Mouse (Mus musculus): ENCODE data around the gene Dip2c. TPM values are rescaled to one million over a fixed set of nuclear protein-coding genes. Genes with fewer than 3 reads are reported as not detected.

Dip2c gene
- total and polyA plus RNA-seq, 3 experiments, result under 0.01 TPM; not detected in 2

DNA sequence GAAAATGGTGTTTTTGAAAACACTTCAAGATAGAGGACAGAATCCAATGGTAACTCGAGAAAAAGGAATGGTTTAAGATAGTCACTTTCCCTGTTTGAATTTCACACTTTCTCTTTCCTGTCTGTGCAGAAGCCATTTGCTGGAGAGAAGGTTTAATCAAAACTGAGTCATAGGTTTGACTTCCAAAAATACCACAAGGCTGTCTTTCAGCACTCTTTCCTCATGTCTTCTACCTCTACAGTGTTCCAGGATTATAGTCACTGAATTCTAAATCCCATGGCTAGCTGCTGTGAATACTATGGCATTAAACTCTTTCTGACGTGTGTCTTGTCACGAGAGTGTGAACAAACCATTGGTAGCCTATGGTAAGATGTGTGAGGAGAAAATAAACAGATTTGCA lies 173.9 kb downstream of the Dip2c start:
- Histone ChIP-seq H3K27me3 (ENCODE audit: insufficient read depth, low read length) (no peaks in the 10 kb centered on the region), H3K9me3 (replicated peaks) (no peaks in the 10 kb centered on the region), H3K4me1 (ENCODE audit: insufficient read depth, low read depth, low read length) (no peaks in the 10 kb centered on the region), H3K4me3 (ENCODE audit: low read depth, low read length) (no peak overlapping the region), H3K36me3 (replicated peaks) (no peaks in the 10 kb centered on the region)
- DNase-seq (ENCODE audit: low spot score), result no peak
- TF ChIP-seq GATA2 (IDR thresholded peaks at IDR 0.05; ENCODE audit: borderline replicate concordance, low read depth, low read length), result no peak
- TF ChIP-seq CTCF (IDR thresholded peaks at IDR 0.05; ENCODE audit: low read depth, low read length), result no peak
- no peak for TF ChIP-seq POLR2AphosphoS5 (IDR thresholded peaks at IDR 0.05; ENCODE audit: insufficient replicate concordance, low read depth, low read length)
- TF ChIP-seq GATA1 (IDR thresholded peaks at IDR 0.05; ENCODE audit: borderline replicate concordance, low read length), result no peak
- no peak for TF ChIP-seq TAL1 (conservative IDR thresholded peaks at IDR 0.05; ENCODE audit: low read depth, low read length)
- no peak for ATAC-seq (ENCODE audit: extremely low read depth, insufficient number of reproducible peaks, low FRiP score, poor library complexity, severe bottlenecking)

DNA sequence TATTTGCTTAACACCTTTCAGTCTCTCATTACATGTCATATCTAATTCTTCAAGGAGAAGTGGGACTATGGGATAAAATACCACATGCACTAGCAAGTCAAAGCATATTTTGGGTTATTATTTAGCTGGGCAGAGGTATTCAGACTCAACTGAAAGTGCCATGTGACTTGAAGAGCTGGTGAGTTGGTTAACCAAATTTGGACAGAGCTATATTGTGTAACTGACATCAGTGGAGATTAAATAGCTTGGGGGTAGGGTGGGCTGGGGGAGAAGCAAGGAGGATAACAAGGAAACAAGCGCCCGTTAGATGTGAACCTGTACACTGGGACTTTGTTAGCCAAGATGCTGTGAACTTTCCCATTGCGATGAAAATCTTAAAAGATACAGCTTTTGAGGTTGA lies 175.6 kb downstream of the Dip2c start:
- DNase-seq (ENCODE audit: low spot score), result no peak
- Histone ChIP-seq H3K36me3 (replicated peaks) (no peaks in the 10 kb centered on the region), H3K27me3 (ENCODE audit: insufficient read depth, low read length) (no peaks in the 10 kb centered on the region), H3K9me3 (replicated peaks) (no peaks in the 10 kb centered on the region), H3K4me3 (ENCODE audit: low read depth, low read length) (no peak overlapping the region), H3K4me1 (ENCODE audit: insufficient read depth, low read depth, low read length) (no peaks in the 10 kb centered on the region)
- no peak for ATAC-seq (ENCODE audit: extremely low read depth, insufficient number of reproducible peaks, low FRiP score, poor library complexity, severe bottlenecking)
- TF ChIP-seq POLR2AphosphoS5 (IDR thresholded peaks at IDR 0.05; ENCODE audit: insufficient replicate concordance, low read depth, low read length) (no peak), GATA1 (IDR thresholded peaks at IDR 0.05; ENCODE audit: borderline replicate concordance, low read length) (no peak), CTCF (IDR thresholded peaks at IDR 0.05; ENCODE audit: low read depth, low read length) (no peak), GATA2 (IDR thresholded peaks at IDR 0.05; ENCODE audit: borderline replicate concordance, low read depth, low read length) (no peak), TAL1 (conservative IDR thresholded peaks at IDR 0.05; ENCODE audit: low read depth, low read length) (no peak)

DNA sequence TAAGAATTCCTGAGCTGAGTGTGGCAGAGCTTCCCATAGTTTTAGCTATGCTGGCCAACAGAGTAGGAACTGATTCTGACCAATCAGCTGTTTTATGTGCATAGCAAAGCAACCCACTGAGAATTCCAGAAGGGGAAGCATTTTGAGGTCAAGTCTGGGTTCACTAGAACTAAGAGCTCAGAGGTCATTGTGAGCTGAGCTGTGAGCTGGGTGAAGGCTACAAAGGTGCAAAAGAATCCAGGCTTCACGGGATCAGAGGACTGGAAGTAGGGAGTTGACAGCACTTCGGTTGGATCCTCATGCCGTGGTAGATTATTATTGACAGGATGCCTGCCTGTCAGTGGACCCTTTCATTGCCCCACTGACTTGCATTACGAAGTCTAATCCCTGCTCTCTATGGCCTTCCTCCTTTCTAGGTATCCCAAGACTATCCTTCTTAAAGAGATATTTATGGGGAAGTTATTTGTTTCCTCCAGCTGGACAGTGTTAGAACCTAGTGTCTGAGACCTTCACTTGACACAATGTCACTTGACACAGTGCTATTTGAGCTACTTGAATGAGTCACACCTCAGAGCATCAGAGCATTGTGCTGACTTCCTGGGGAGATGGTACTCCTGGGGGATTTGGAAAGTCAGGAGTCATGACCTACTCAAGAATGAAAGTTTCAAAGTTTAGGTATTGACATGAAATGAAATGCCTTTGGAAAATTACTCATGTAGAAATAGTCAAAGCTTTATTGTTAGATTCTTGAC lies 178.3 kb downstream of the Dip2c start:
- no peak for DNase-seq (ENCODE audit: low spot score)
- ATAC-seq (ENCODE audit: extremely low read depth, insufficient number of reproducible peaks, low FRiP score, poor library complexity, severe bottlenecking), result no peak

GRCm38 (mm10) chr13:9455979-9456378 lies 179.7 kb downstream of the Dip2c start:
- TF ChIP-seq CTCF (IDR thresholded peaks at IDR 0.05; ENCODE audit: low read depth, low read length) (no peak), POLR2AphosphoS5 (IDR thresholded peaks at IDR 0.05; ENCODE audit: insufficient replicate concordance, low read depth, low read length) (no peak), GATA2 (IDR thresholded peaks at IDR 0.05; ENCODE audit: borderline replicate concordance, low read depth, low read length) (no peak), GATA1 (IDR thresholded peaks at IDR 0.05; ENCODE audit: borderline replicate concordance, low read length) (no peak), TAL1 (conservative IDR thresholded peaks at IDR 0.05; ENCODE audit: low read depth, low read length) (no peak)
- DNase-seq (ENCODE audit: low spot score), result no peak
- no peak for ATAC-seq (ENCODE audit: extremely low read depth, insufficient number of reproducible peaks, low FRiP score, poor library complexity, severe bottlenecking)
- Histone ChIP-seq H3K36me3 (replicated peaks) (no peaks in the 10 kb centered on the region), H3K27me3 (ENCODE audit: insufficient read depth, low read length) (no peaks in the 10 kb centered on the region), H3K4me1 (ENCODE audit: insufficient read depth, low read depth, low read length) (no peaks in the 10 kb centered on the region), H3K9me3 (replicated peaks) (no peaks in the 10 kb centered on the region), H3K4me3 (ENCODE audit: low read depth, low read length) (no peak overlapping the region)

More for the DNA sequence above, 178.3 kb downstream of the Dip2c start:
- Histone ChIP-seq H3K36me3 (replicated peaks) (no peaks in the 10 kb centered on the region), H3K4me1 (ENCODE audit: insufficient read depth, low read depth, low read length) (no peaks in the 10 kb centered on the region), H3K27me3 (ENCODE audit: insufficient read depth, low read length) (no peaks in the 10 kb centered on the region), H3K9me3 (replicated peaks) (no peaks in the 10 kb centered on the region), H3K4me3 (ENCODE audit: low read depth, low read length) (no peak overlapping the region)
- no peak for TF ChIP-seq GATA2 (IDR thresholded peaks at IDR 0.05; ENCODE audit: borderline replicate concordance, low read depth, low read length)
- TF ChIP-seq GATA1 (IDR thresholded peaks at IDR 0.05; ENCODE audit: borderline replicate concordance, low read length), result no peak
- TF ChIP-seq TAL1 (conservative IDR thresholded peaks at IDR 0.05; ENCODE audit: low read depth, low read length), result no peak
- TF ChIP-seq POLR2AphosphoS5 (IDR thresholded peaks at IDR 0.05; ENCODE audit: insufficient replicate concordance, low read depth, low read length), result no peak
- no peak for TF ChIP-seq CTCF (IDR thresholded peaks at IDR 0.05; ENCODE audit: low read depth, low read length)

- Histone ChIP-seq H3K9me3 (replicated peaks) (no peaks in the 10 kb centered on the region), H3K4me3 (ENCODE audit: low read depth, low read length) (no peak overlapping the region), H3K36me3 (replicated peaks) (no peaks in the 10 kb centered on the region), H3K4me1 (ENCODE audit: insufficient read depth, low read depth, low read length) (no peaks in the 10 kb centered on the region), H3K27me3 (ENCODE audit: insufficient read depth, low read length) (no peaks in the 10 kb centered on the region)
- DNase-seq (ENCODE audit: low spot score), result no peak
- no peak for ATAC-seq (ENCODE audit: extremely low read depth, insufficient number of reproducible peaks, low FRiP score, poor library complexity, severe bottlenecking)
- TF ChIP-seq GATA2 (IDR thresholded peaks at IDR 0.05; ENCODE audit: borderline replicate concordance, low read depth, low read length) (no peak), TAL1 (conservative IDR thresholded peaks at IDR 0.05; ENCODE audit: low read depth, low read length) (no peak), GATA1 (IDR thresholded peaks at IDR 0.05; ENCODE audit: borderline replicate concordance, low read length) (no peak), POLR2AphosphoS5 (IDR thresholded peaks at IDR 0.05; ENCODE audit: insufficient replicate concordance, low read depth, low read length) (no peak), CTCF (IDR thresholded peaks at IDR 0.05; ENCODE audit: low read depth, low read length) (no peak)
Observed at GRCm38 (mm10) chr13:9457420-9458308, 181.3 kb downstream of the Dip2c start.

- Histone ChIP-seq H3K36me3 (replicated peaks) (no peaks in the 10 kb centered on the region), H3K9me3 (replicated peaks) (no peaks in the 10 kb centered on the region), H3K27me3 (ENCODE audit: insufficient read depth, low read length) (no peaks in the 10 kb centered on the region), H3K4me1 (ENCODE audit: insufficient read depth, low read depth, low read length) (no peaks in the 10 kb centered on the region), H3K4me3 (ENCODE audit: low read depth, low read length) (no peak overlapping the region)
- ATAC-seq (ENCODE audit: extremely low read depth, insufficient number of reproducible peaks, low FRiP score, poor library complexity, severe bottlenecking) (no peak), DNase-seq (ENCODE audit: low spot score) (no peak)
- TF ChIP-seq GATA1 (IDR thresholded peaks at IDR 0.05; ENCODE audit: borderline replicate concordance, low read length) (no peak), CTCF (IDR thresholded peaks at IDR 0.05; ENCODE audit: low read depth, low read length) (no peak), POLR2AphosphoS5 (IDR thresholded peaks at IDR 0.05; ENCODE audit: insufficient replicate concordance, low read depth, low read length) (no peak), GATA2 (IDR thresholded peaks at IDR 0.05; ENCODE audit: borderline replicate concordance, low read depth, low read length) (no peak), TAL1 (conservative IDR thresholded peaks at IDR 0.05; ENCODE audit: low read depth, low read length) (no peak)
Observed at GRCm38 (mm10) chr13:9464457-9464856, 188.1 kb downstream of the Dip2c start.
